Mouse (Mus musculus) E14TG2a.4 (cell line): ENCODE results near the gene Ift20.

ENCODE experiments used
- CTCF ChIP-seq: conservative IDR thresholded peaks from 2 replicates; pipeline ENCODE4 v1.5.1; 2014; ENCODE audit warnings: low read length
- NANOG ChIP-seq: IDR thresholded peaks from 2 replicates; pipeline ENCODE4 v1.6.1; 2014; ENCODE audit warnings: borderline replicate concordance, low read length, mixed read lengths
- POU5F1 ChIP-seq: IDR thresholded peaks from 2 replicates; pipeline ENCODE4 v1.6.1; 2014; ENCODE audit warnings: low read length, borderline replicate concordance

DNA sequence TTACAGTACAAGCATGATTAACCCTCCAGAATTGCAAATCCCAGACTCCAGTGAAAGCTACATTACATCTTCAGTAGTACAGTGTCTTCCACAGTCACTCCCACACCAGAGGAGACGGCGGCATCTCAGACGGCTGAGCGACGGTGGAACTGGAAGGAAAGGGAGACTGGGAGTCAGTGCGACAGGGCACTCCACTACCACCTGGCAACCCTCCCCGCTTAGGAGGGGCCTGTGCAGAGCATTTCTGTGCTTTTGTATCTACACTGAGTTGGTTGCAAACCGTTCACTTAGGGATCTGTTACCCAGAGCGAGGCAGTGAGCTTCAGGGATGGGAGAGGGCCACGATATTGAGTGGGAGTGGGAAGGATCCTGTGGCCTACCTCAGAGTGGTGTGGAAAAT lies 32.7 kb downstream of the Ift20 start:
- no peak for TF ChIP-seq CTCF
- no peak for TF ChIP-seq POU5F1
- TF ChIP-seq NANOG, result no peak
